Mouse (Mus musculus) left cerebral cortex, adult 18-20 months (tissue): Measurements from ENCODE around the gene Vwce. TPM values are rescaled to one million over a fixed set of nuclear protein-coding genes. Genes with fewer than 3 reads are reported as not detected.

Source experiments
- DNase-seq, 2 experiments: peaks; one replicate each; pipeline ENCODE4 v3.0.0; 2021 to 2022; ENCODE audit warnings: low spot score in 2 of 2, mixed read lengths in 1 of 2
- total RNA-seq, 2 experiments: library from RNA; stranded (reverse); gene quantifications; 2 replicates each; pipeline ENCODE4 v1.2.3; 2021

Gene Vwce
- total RNA-seq, 2 experiments from 2014 or later, result 0.66 to 1.00 TPM

- DNase-seq, result no peak
Observed at GRCm38 (mm10) chr19:10689470-10690166, 55.6 kb downstream of the Vwce start.

- DNase-seq, result no peak
Observed at GRCm38 (mm10) chr19:10690336-10690735, 56.3 kb downstream of the Vwce start.

GRCm38 (mm10) chr19:10691121-10691520 lies 57.1 kb downstream of the Vwce start:
- DNase-seq, result no peak

GRCm38 (mm10) chr19:10691660-10692059 lies 57.6 kb downstream of the Vwce start:
- DNase-seq, result no peak

- no peak for DNase-seq
Observed at GRCm38 (mm10) chr19:10692361-10692760, 58.3 kb downstream of the Vwce start.

GRCm38 (mm10) chr19:10693926-10694682 lies 60.1 kb downstream of the Vwce start:
- no peak for DNase-seq

GRCm38 (mm10) chr19:10695801-10696200 lies 61.8 kb downstream of the Vwce start:
- DNase-seq, result no peak

- no peak for DNase-seq
Observed at GRCm38 (mm10) chr19:10698131-10698991, 64.3 kb downstream of the Vwce start.

- no peak for DNase-seq
Observed at GRCm38 (mm10) chr19:10699851-10700250, 65.8 kb downstream of the Vwce start.

- DNase-seq, result no peak
Observed at GRCm38 (mm10) chr19:10701013-10701726, 67.2 kb downstream of the Vwce start.

- DNase-seq, result no peak
Observed at GRCm38 (mm10) chr19:10702125-10702524, 68.1 kb downstream of the Vwce start.

- no peak for DNase-seq
Observed at GRCm38 (mm10) chr19:10703470-10703869, 69.5 kb downstream of the Vwce start.

- DNase-seq, result no peak
Observed at GRCm38 (mm10) chr19:10707087-10707875, 73.3 kb downstream of the Vwce start.

GRCm38 (mm10) chr19:10707881-10708280 lies 73.9 kb downstream of the Vwce start:
- DNase-seq, result no peak

- no peak for DNase-seq
Observed at GRCm38 (mm10) chr19:10708900-10709299, 74.9 kb downstream of the Vwce start.

GRCm38 (mm10) chr19:10709360-10710087 lies 75.5 kb downstream of the Vwce start:
- DNase-seq, result peak; percentile 99 to 100

GRCm38 (mm10) chr19:10710088-10710511 lies 76.1 kb downstream of the Vwce start:
- DNase-seq, result peak; percentile 72 to 77

GRCm38 (mm10) chr19:10710751-10711150 lies 76.7 kb downstream of the Vwce start:
- no peak for DNase-seq

- DNase-seq, result no peak
Observed at GRCm38 (mm10) chr19:10712194-10712593, 78.2 kb downstream of the Vwce start.
